Mouse (Mus musculus): ENCODE data around the gene P4hb. TPM values are rescaled to one million over a fixed set of nuclear protein-coding genes. Genes with fewer than 3 reads are reported as not detected.

P4hb gene
- polyA plus RNA-seq, 1 experiment from 2014 or later, result 716 TPM

GRCm38 (mm10) chr11:120613976-120614375 lies 40.9 kb upstream of the P4hb start:
- Histone ChIP-seq H3K4me3 (ENCODE audit: low read length) (no peak overlapping the region), H3K27me3 (ENCODE audit: control insufficient read depth, insufficient read depth, low read length) (0 out of 2 replicates have a peak, but pooled peaks cover 2% of the 10 kb centered on the region), H3K9ac (ENCODE audit: low read depth, low read length) (no peak overlapping the region), H3K36me3 (ENCODE audit: control insufficient read depth, insufficient read depth, low read length) (peaks cover 36% of the 10 kb centered on the region), H3K4me1 (ENCODE audit: control insufficient read depth, insufficient read depth, low read length) (peaks cover 16% of the 10 kb centered on the region), H3K9me3 (ENCODE audit: control insufficient read depth, low read length) (no peaks in the 10 kb centered on the region), H3K27ac (ENCODE audit: low read depth, low read length) (no peak overlapping the region), H3K4me2 (replicated peaks; ENCODE audit: low read depth, low read length) (no peak overlapping the region)
- 86% methylated on average over 8 of the region's 8 CpGs for WGBS
- no peak for ATAC-seq (ENCODE audit: low FRiP score, low TSS enrichment)

GRCm38 (mm10) chr11:120613481-120613972 lies 40.5 kb upstream of the P4hb start:
- no peak overlapping the region for H3K27ac ChIP-seq (ENCODE audit: low read depth, low read length)
- no peaks in the 10 kb centered on the region for H3K9me3 ChIP-seq (ENCODE audit: control insufficient read depth, low read length)
- no peak for ATAC-seq (ENCODE audit: low FRiP score, low TSS enrichment)
- 91% methylated on average over 10 of the region's 10 CpGs for WGBS
- H3K4me2 ChIP-seq (replicated peaks; ENCODE audit: low read depth, low read length), result no peak overlapping the region
- peaks cover 31% of the 10 kb centered on the region for H3K36me3 ChIP-seq (ENCODE audit: control insufficient read depth, insufficient read depth, low read length)
- H3K9ac ChIP-seq (ENCODE audit: low read depth, low read length), result no peak overlapping the region
- H3K27me3 ChIP-seq (ENCODE audit: control insufficient read depth, insufficient read depth, low read length), result 0 out of 2 replicates have a peak, but pooled peaks cover 5% of the 10 kb centered on the region
- no peak overlapping the region for H3K4me3 ChIP-seq (ENCODE audit: low read length)
- H3K4me1 ChIP-seq (ENCODE audit: control insufficient read depth, insufficient read depth, low read length), result peaks cover 20% of the 10 kb centered on the region

GRCm38 (mm10) chr11:120612763-120613162 lies 39.7 kb upstream of the P4hb start:
- no peak overlapping the region for H3K4me2 ChIP-seq (replicated peaks; ENCODE audit: low read depth, low read length)
- no peak overlapping the region for H3K4me3 ChIP-seq (ENCODE audit: low read length)
- 0 out of 2 replicates have a peak, but pooled peaks cover 5% of the 10 kb centered on the region for H3K27me3 ChIP-seq (ENCODE audit: control insufficient read depth, insufficient read depth, low read length)
- peaks cover 28% of the 10 kb centered on the region for H3K4me1 ChIP-seq (ENCODE audit: control insufficient read depth, insufficient read depth, low read length)
- H3K36me3 ChIP-seq (ENCODE audit: control insufficient read depth, insufficient read depth, low read length), result peaks cover 28% of the 10 kb centered on the region; the same call in 1 of the 2 replicates
- H3K9me3 ChIP-seq (ENCODE audit: control insufficient read depth, low read length), result no peaks in the 10 kb centered on the region
- WGBS, result 37% methylated on average over 6 of the region's 6 CpGs
- no peak for ATAC-seq (ENCODE audit: low FRiP score, low TSS enrichment)
- H3K27ac ChIP-seq (ENCODE audit: low read depth, low read length), result no peak overlapping the region
- no peak overlapping the region for H3K9ac ChIP-seq (ENCODE audit: low read depth, low read length)

GRCm38 (mm10) chr11:120610477-120611046 lies 37.5 kb upstream of the P4hb start:
- H3K4me1 ChIP-seq (ENCODE audit: control insufficient read depth, insufficient read depth, low read length), result peaks cover 18% of the 10 kb centered on the region; the same call in 1 of the 2 replicates
- 89% methylated on average over 9 of the region's 9 CpGs for WGBS
- no peak overlapping the region for H3K9ac ChIP-seq (ENCODE audit: low read depth, low read length)
- no peaks in the 10 kb centered on the region for H3K9me3 ChIP-seq (ENCODE audit: control insufficient read depth, low read length)
- 0 out of 2 replicates have a peak, but pooled peaks cover 5% of the 10 kb centered on the region for H3K27me3 ChIP-seq (ENCODE audit: control insufficient read depth, insufficient read depth, low read length)
- ATAC-seq (ENCODE audit: low FRiP score, low TSS enrichment), result no peak
- peaks cover 32% of the 10 kb centered on the region; the same call in 1 of the 2 replicates for H3K36me3 ChIP-seq (ENCODE audit: control insufficient read depth, insufficient read depth, low read length)
- H3K27ac ChIP-seq (ENCODE audit: low read depth, low read length), result no peak overlapping the region
- no peak overlapping the region for H3K4me2 ChIP-seq (replicated peaks; ENCODE audit: low read depth, low read length)
- no peak overlapping the region for H3K4me3 ChIP-seq (ENCODE audit: low read length)

- Histone ChIP-seq H3K27ac (ENCODE audit: low read depth, low read length) (no peak overlapping the region), H3K4me3 (ENCODE audit: low read length) (no peak overlapping the region; the same call in 1 of the 2 replicates), H3K9me3 (ENCODE audit: control insufficient read depth, low read length) (no peaks in the 10 kb centered on the region), H3K27me3 (ENCODE audit: control insufficient read depth, insufficient read depth, low read length) (0 out of 2 replicates have a peak, but pooled peaks cover 5% of the 10 kb centered on the region), H3K4me1 (ENCODE audit: control insufficient read depth, insufficient read depth, low read length) (peaks cover 18% of the 10 kb centered on the region; the same call in 1 of the 2 replicates), H3K9ac (ENCODE audit: low read depth, low read length) (peak overlapping the region; percentile 59; the same call in 1 of the 2 replicates), H3K36me3 (ENCODE audit: control insufficient read depth, insufficient read depth, low read length) (peaks cover 38% of the 10 kb centered on the region; the same call in 1 of the 2 replicates), H3K4me2 (replicated peaks; ENCODE audit: low read depth, low read length) (peak overlapping the region; percentile 66)
- 28% methylated on average over 7 of the region's 8 CpGs for WGBS
- ATAC-seq (ENCODE audit: low FRiP score, low TSS enrichment), result peak; percentile 48; the same call in 1 of the 2 replicates
Observed at GRCm38 (mm10) chr11:120609250-120609649, 36.2 kb upstream of the P4hb start.

- no peaks in the 10 kb centered on the region for H3K9me3 ChIP-seq (ENCODE audit: control insufficient read depth, low read length)
- peak within 1 kb of the TSS; percentile 35 for H3K4me3 ChIP-seq (ENCODE audit: low read length)
- H3K27me3 ChIP-seq (ENCODE audit: control insufficient read depth, insufficient read depth, low read length), result 0 out of 2 replicates have a peak, but pooled peaks cover 5% of the 10 kb centered on the region
- WGBS, result 3% methylated on average over 45 of the region's 45 CpGs
- H3K27ac ChIP-seq (ENCODE audit: low read depth, low read length), result no peak within 1 kb of the TSS
- H3K9ac ChIP-seq (ENCODE audit: low read depth, low read length), result peak within 1 kb of the TSS; percentile 59
- peaks cover 18% of the 10 kb centered on the region; the same call in 1 of the 2 replicates for H3K4me1 ChIP-seq (ENCODE audit: control insufficient read depth, insufficient read depth, low read length)
- peaks cover 45% of the 10 kb centered on the region for H3K36me3 ChIP-seq (ENCODE audit: control insufficient read depth, insufficient read depth, low read length)
- H3K4me2 ChIP-seq (replicated peaks; ENCODE audit: low read depth, low read length), result peak within 1 kb of the TSS; percentile 66
- ATAC-seq (ENCODE audit: low FRiP score, low TSS enrichment), result peak; percentile 64
Observed at GRCm38 (mm10) chr11:120608241-120609034, 35.4 kb upstream of the P4hb start, which contains the start of gene Npb. Npb (plus strand) TSS chr11:120608477.

GRCm38 (mm10) chr11:120606764-120607163 lies 33.7 kb upstream of the P4hb start:
- H3K4me3 ChIP-seq (ENCODE audit: low read length), result no peak overlapping the region
- peaks cover 57% of the 10 kb centered on the region for H3K36me3 ChIP-seq (ENCODE audit: control insufficient read depth, insufficient read depth, low read length)
- H3K27ac ChIP-seq (ENCODE audit: low read depth, low read length), result no peak overlapping the region
- H3K4me1 ChIP-seq (ENCODE audit: control insufficient read depth, insufficient read depth, low read length), result peaks cover 18% of the 10 kb centered on the region; the same call in 1 of the 2 replicates
- no peak for ATAC-seq (ENCODE audit: low FRiP score, low TSS enrichment)
- no peaks in the 10 kb centered on the region for H3K9me3 ChIP-seq (ENCODE audit: control insufficient read depth, low read length)
- WGBS, result 78% methylated on average over 4 of the region's 4 CpGs
- H3K4me2 ChIP-seq (replicated peaks; ENCODE audit: low read depth, low read length), result no peak overlapping the region
- H3K9ac ChIP-seq (ENCODE audit: low read depth, low read length), result no peak overlapping the region
- H3K27me3 ChIP-seq (ENCODE audit: control insufficient read depth, insufficient read depth, low read length), result 0 out of 2 replicates have a peak, but pooled peaks cover 5% of the 10 kb centered on the region

GRCm38 (mm10) chr11:120605667-120606066 lies 32.6 kb upstream of the P4hb start:
- no peaks in the 10 kb centered on the region for H3K9me3 ChIP-seq (ENCODE audit: control insufficient read depth, low read length)
- WGBS, result 90% methylated on average over 7 of the region's 7 CpGs
- H3K27ac ChIP-seq (ENCODE audit: low read depth, low read length), result no peak overlapping the region
- no peak for ATAC-seq (ENCODE audit: low FRiP score, low TSS enrichment)
- H3K4me1 ChIP-seq (ENCODE audit: control insufficient read depth, insufficient read depth, low read length), result peaks cover 18% of the 10 kb centered on the region; the same call in 1 of the 2 replicates
- H3K27me3 ChIP-seq (ENCODE audit: control insufficient read depth, insufficient read depth, low read length), result 0 out of 2 replicates have a peak, but pooled peaks cover 5% of the 10 kb centered on the region
- H3K36me3 ChIP-seq (ENCODE audit: control insufficient read depth, insufficient read depth, low read length), result peaks cover 53% of the 10 kb centered on the region
- H3K4me2 ChIP-seq (replicated peaks; ENCODE audit: low read depth, low read length), result no peak overlapping the region
- H3K9ac ChIP-seq (ENCODE audit: low read depth, low read length), result no peak overlapping the region
- no peak overlapping the region for H3K4me3 ChIP-seq (ENCODE audit: low read length)

All from kidney, embryonic 14.5 days (tissue).